Mouse (Mus musculus) yolk sac, embryonic 10.5 days (tissue): ENCODE measurements at regions not wholly inside any gene's neighbourhood (a gene's known extent, or its start where the extent isn't known, plus 50 kb on each side); places are given as distances from the start of the nearest gene placed in this dataset.

Experiments used
- DNase-seq: peaks from one replicate; pipeline ENCODE4 v3.0.0-alpha.2; 2017; ENCODE audit warnings: low spot score

GRCm38 (mm10) chr19:18444324-18444723 is 187.3 kb downstream of the Ostf1 start:
- no peak for DNase-seq

- DNase-seq, result peak; percentile 25
Observed at GRCm38 (mm10) chr19:18436351-18436750, 195.3 kb downstream of the Ostf1 start.

GRCm38 (mm10) chr19:18420381-18420785 is 211.2 kb downstream of the Ostf1 start:
- DNase-seq, result peak; percentile 44

- no peak for DNase-seq
Observed at GRCm38 (mm10) chr19:18418548-18418947, 213.1 kb downstream of the Ostf1 start.

GRCm38 (mm10) chr19:18377466-18378089 is 254.0 kb downstream of the Ostf1 start:
- no peak for DNase-seq

GRCm38 (mm10) chr19:18368612-18369011 is 263.0 kb downstream of the Ostf1 start:
- no peak for DNase-seq

- DNase-seq, result no peak
Observed at GRCm38 (mm10) chr19:18353960-18354359, 277.7 kb downstream of the Ostf1 start.

GRCm38 (mm10) chr19:18345735-18346134 is 285.9 kb downstream of the Ostf1 start:
- DNase-seq, result no peak

GRCm38 (mm10) chr19:18343647-18344046 is 288.0 kb downstream of the Ostf1 start:
- no peak for DNase-seq

- DNase-seq, result peak; percentile 17
Observed at GRCm38 (mm10) chr19:18343003-18343402, 288.6 kb downstream of the Ostf1 start.

GRCm38 (mm10) chr19:18337819-18338555 is 293.6 kb downstream of the Ostf1 start:
- DNase-seq, result no peak

GRCm38 (mm10) chr19:18336637-18337036 is 295.0 kb downstream of the Ostf1 start:
- no peak for DNase-seq

- DNase-seq, result no peak
Observed at GRCm38 (mm10) chr19:18334639-18335038, 297.0 kb downstream of the Ostf1 start.

- no peak for DNase-seq
Observed at GRCm38 (mm10) chr19:18331811-18332210, 299.8 kb downstream of the Ostf1 start.

GRCm38 (mm10) chr19:18329421-18329820 is 302.2 kb downstream of the Ostf1 start:
- DNase-seq, result no peak

- DNase-seq, result no peak
Observed at GRCm38 (mm10) chr19:18318391-18318944, 313.2 kb downstream of the Ostf1 start.

- DNase-seq, result no peak
Observed at GRCm38 (mm10) chr19:18273415-18273814, 358.2 kb downstream of the Ostf1 start.

- DNase-seq, result no peak
Observed at GRCm38 (mm10) chr19:18255074-18255684, 376.4 kb downstream of the Ostf1 start.

GRCm38 (mm10) chr19:18253333-18253732 is 378.3 kb downstream of the Ostf1 start:
- no peak for DNase-seq
